Mouse (Mus musculus): ENCODE data around the gene Kcnh5. TPM values are rescaled to one million over a fixed set of nuclear protein-coding genes. Genes with fewer than 3 reads are reported as not detected.
A peak's percentile ranks its signal among the peaks of the same experiment; 100 is the strongest.

Gene Kcnh5
- polyA plus RNA-seq (2015; fragmentation: Nextera tagmentation; extraction: Ambion mirVana), result 0.02 TPM in 1 of 2 replicates, not detected in the other

- WGBS, result under 1% methylated on average over 40 of the region's 52 CpGs
- peaks cover 37% of the 10 kb centered on the region for H3K27me3 ChIP-seq (replicated peaks; ENCODE audit: control insufficient read depth, insufficient read depth, low read length)
- no peak within 1 kb of the TSS for H3K27ac ChIP-seq (ENCODE audit: low read length)
- peak within 1 kb of the TSS; percentile 31 for H3K4me3 ChIP-seq (ENCODE audit: low read length)
- peaks cover 5% of the 10 kb centered on the region; the same call in 1 of the 2 replicates for H3K4me1 ChIP-seq (ENCODE audit: control insufficient read depth, insufficient read depth, low read length)
- H3K4me2 ChIP-seq (ENCODE audit: low read depth, low read length), result peak within 1 kb of the TSS; percentile 51
- peak; percentile 44; the same call in 1 of the 2 replicates for ATAC-seq
- H3K36me3 ChIP-seq (ENCODE audit: control insufficient read depth, insufficient read depth, low read length), result no peaks in the 10 kb centered on the region
- no peak within 1 kb of the TSS for H3K9ac ChIP-seq (ENCODE audit: low read depth, low read length)
- no peaks in the 10 kb centered on the region for H3K9me3 ChIP-seq (ENCODE audit: control insufficient read depth, low read length)
Measured at GRCm38 (mm10) chr12:75176691-75177645, at the start of gene Kcnh5. Gene Kcnh5, minus strand, starts transcription at chr12:75177332.

GRCm38 (mm10) chr12:75223966-75224365, 46.8 kb upstream of the Kcnh5 start:
- no peaks in the 10 kb centered on the region for H3K36me3 ChIP-seq (ENCODE audit: control insufficient read depth, insufficient read depth, low read length)
- H3K4me1 ChIP-seq (ENCODE audit: control insufficient read depth, insufficient read depth, low read length), result no peaks in the 10 kb centered on the region
- whole genome bisulfite sequencing, result 86% methylated on average over 1 of the region's 1 CpGs
- no peak for ATAC-seq
- H3K27me3 ChIP-seq (replicated peaks; ENCODE audit: control insufficient read depth, insufficient read depth, low read length), result no peaks in the 10 kb centered on the region
- no peak overlapping the region for H3K9ac ChIP-seq (ENCODE audit: low read depth, low read length)
- H3K4me2 ChIP-seq (ENCODE audit: low read depth, low read length), result no peak overlapping the region
- H3K27ac ChIP-seq (ENCODE audit: low read length), result no peak overlapping the region
- H3K9me3 ChIP-seq (ENCODE audit: control insufficient read depth, low read length), result no peaks in the 10 kb centered on the region
- H3K4me3 ChIP-seq (ENCODE audit: low read length), result no peak overlapping the region

GRCm38 (mm10) chr12:75189413-75189812, 12.3 kb upstream of the Kcnh5 start:
- Histone ChIP-seq H3K9me3 (ENCODE audit: control insufficient read depth, low read length) (no peaks in the 10 kb centered on the region), H3K4me3 (ENCODE audit: low read length) (no peak overlapping the region), H3K27me3 (replicated peaks; ENCODE audit: control insufficient read depth, insufficient read depth, low read length) (no peaks in the 10 kb centered on the region), H3K9ac (ENCODE audit: low read depth, low read length) (no peak overlapping the region), H3K27ac (ENCODE audit: low read length) (no peak overlapping the region), H3K4me1 (ENCODE audit: control insufficient read depth, insufficient read depth, low read length) (no peaks in the 10 kb centered on the region), H3K4me2 (ENCODE audit: low read depth, low read length) (no peak overlapping the region), H3K36me3 (ENCODE audit: control insufficient read depth, insufficient read depth, low read length) (no peaks in the 10 kb centered on the region)
- no peak for ATAC-seq
- WGBS, result 83% methylated on average over 2 of the region's 2 CpGs

GRCm38 (mm10) chr12:75182646-75183045, 5.5 kb upstream of the Kcnh5 start:
- Histone ChIP-seq H3K27ac (ENCODE audit: low read length) (no peak overlapping the region), H3K4me3 (ENCODE audit: low read length) (no peak overlapping the region), H3K36me3 (ENCODE audit: control insufficient read depth, insufficient read depth, low read length) (no peaks in the 10 kb centered on the region), H3K4me2 (ENCODE audit: low read depth, low read length) (no peak overlapping the region), H3K9me3 (ENCODE audit: control insufficient read depth, low read length) (no peaks in the 10 kb centered on the region), H3K4me1 (ENCODE audit: control insufficient read depth, insufficient read depth, low read length) (no peaks in the 10 kb centered on the region), H3K27me3 (replicated peaks; ENCODE audit: control insufficient read depth, insufficient read depth, low read length) (peaks cover 18% of the 10 kb centered on the region), H3K9ac (ENCODE audit: low read depth, low read length) (no peak overlapping the region)
- WGBS, result 78% methylated on average over 7 of the region's 7 CpGs
- no peak for ATAC-seq

GRCm38 (mm10) chr12:75179491-75179890, 2.4 kb upstream of the Kcnh5 start:
- ATAC-seq, result no peak
- H3K4me1 ChIP-seq (ENCODE audit: control insufficient read depth, insufficient read depth, low read length), result peaks cover 5% of the 10 kb centered on the region; the same call in 1 of the 2 replicates
- H3K4me3 ChIP-seq (ENCODE audit: low read length), result no peak overlapping the region
- H3K9me3 ChIP-seq (ENCODE audit: control insufficient read depth, low read length), result no peaks in the 10 kb centered on the region
- WGBS, result 34% methylated on average over 8 of the region's 8 CpGs
- peaks cover 37% of the 10 kb centered on the region for H3K27me3 ChIP-seq (replicated peaks; ENCODE audit: control insufficient read depth, insufficient read depth, low read length)
- H3K9ac ChIP-seq (ENCODE audit: low read depth, low read length), result no peak overlapping the region
- no peak overlapping the region for H3K4me2 ChIP-seq (ENCODE audit: low read depth, low read length)
- H3K27ac ChIP-seq (ENCODE audit: low read length), result no peak overlapping the region
- no peaks in the 10 kb centered on the region for H3K36me3 ChIP-seq (ENCODE audit: control insufficient read depth, insufficient read depth, low read length)

GRCm38 (mm10) chr12:75177646-75178030, 506 bp upstream of the Kcnh5 start:
- no peak for ATAC-seq
- Histone ChIP-seq H3K27me3 (replicated peaks; ENCODE audit: control insufficient read depth, insufficient read depth, low read length) (peaks cover 37% of the 10 kb centered on the region), H3K9me3 (ENCODE audit: control insufficient read depth, low read length) (no peaks in the 10 kb centered on the region)

GRCm38 (mm10) chr12:75175931-75176565, 1.1 kb downstream of the Kcnh5 start:
- Histone ChIP-seq H3K9me3 (ENCODE audit: control insufficient read depth, low read length) (no peaks in the 10 kb centered on the region), H3K4me2 (ENCODE audit: low read depth, low read length) (peak overlapping the region; percentile 51), H3K27ac (ENCODE audit: low read length) (no peak overlapping the region), H3K4me3 (ENCODE audit: low read length) (peak overlapping the region; percentile 31), H3K27me3 (replicated peaks; ENCODE audit: control insufficient read depth, insufficient read depth, low read length) (peaks cover 37% of the 10 kb centered on the region), H3K4me1 (ENCODE audit: control insufficient read depth, insufficient read depth, low read length) (peaks cover 5% of the 10 kb centered on the region; the same call in 1 of the 2 replicates), H3K36me3 (ENCODE audit: control insufficient read depth, insufficient read depth, low read length) (no peaks in the 10 kb centered on the region), H3K9ac (ENCODE audit: low read depth, low read length) (no peak overlapping the region)
- ATAC-seq, result no peak
- WGBS, result 7% methylated on average over 19 of the region's 19 CpGs

More at GRCm38 (mm10) chr12:75177646-75178030, 506 bp upstream of the Kcnh5 start:
- 4% methylated on average over 13 of the region's 13 CpGs for WGBS
- no peak overlapping the region; the same call in 1 of the 2 replicates for H3K4me3 ChIP-seq (ENCODE audit: low read length)
- H3K4me1 ChIP-seq (ENCODE audit: control insufficient read depth, insufficient read depth, low read length), result peaks cover 5% of the 10 kb centered on the region; the same call in 1 of the 2 replicates
- H3K9ac ChIP-seq (ENCODE audit: low read depth, low read length), result no peak overlapping the region
- no peak overlapping the region for H3K27ac ChIP-seq (ENCODE audit: low read length)
- H3K4me2 ChIP-seq (ENCODE audit: low read depth, low read length), result peak overlapping the region; percentile 51
- H3K36me3 ChIP-seq (ENCODE audit: control insufficient read depth, insufficient read depth, low read length), result no peaks in the 10 kb centered on the region

GRCm38 (mm10) chr12:75170970-75171369, 6.2 kb downstream of the Kcnh5 start:
- Histone ChIP-seq H3K4me2 (ENCODE audit: low read depth, low read length) (no peak overlapping the region), H3K4me1 (ENCODE audit: control insufficient read depth, insufficient read depth, low read length) (no peaks in the 10 kb centered on the region), H3K27me3 (replicated peaks; ENCODE audit: control insufficient read depth, insufficient read depth, low read length) (peaks cover 3% of the 10 kb centered on the region), H3K27ac (ENCODE audit: low read length) (no peak overlapping the region), H3K9ac (ENCODE audit: low read depth, low read length) (no peak overlapping the region), H3K9me3 (ENCODE audit: control insufficient read depth, low read length) (no peaks in the 10 kb centered on the region), H3K4me3 (ENCODE audit: low read length) (no peak overlapping the region), H3K36me3 (ENCODE audit: control insufficient read depth, insufficient read depth, low read length) (no peaks in the 10 kb centered on the region)
- ATAC-seq, result no peak
- WGBS, result 31% methylated on average over 2 of the region's 2 CpGs

- no peaks in the 10 kb centered on the region for H3K9me3 ChIP-seq (ENCODE audit: control insufficient read depth, low read length)
- H3K27ac ChIP-seq (ENCODE audit: low read length), result no peak overlapping the region
- 91% methylated on average over 2 of the region's 2 CpGs for WGBS
- ATAC-seq, result no peak
- no peaks in the 10 kb centered on the region for H3K27me3 ChIP-seq (replicated peaks; ENCODE audit: control insufficient read depth, insufficient read depth, low read length)
- H3K4me2 ChIP-seq (ENCODE audit: low read depth, low read length), result no peak overlapping the region
- H3K4me3 ChIP-seq (ENCODE audit: low read length), result no peak overlapping the region
- H3K36me3 ChIP-seq (ENCODE audit: control insufficient read depth, insufficient read depth, low read length), result no peaks in the 10 kb centered on the region
- no peaks in the 10 kb centered on the region for H3K4me1 ChIP-seq (ENCODE audit: control insufficient read depth, insufficient read depth, low read length)
- H3K9ac ChIP-seq (ENCODE audit: low read depth, low read length), result no peak overlapping the region
Measured at GRCm38 (mm10) chr12:75153076-75153568, 24.0 kb downstream of the Kcnh5 start.

Measured in intestine, embryonic 16.5 days (tissue).